Mouse (Mus musculus) embryonic facial prominence, embryonic 12.5 days (tissue): Measurements from ENCODE around the gene Scg3. TPM values are rescaled to one million over a fixed set of nuclear protein-coding genes. Genes with fewer than 3 reads are reported as not detected.
"Not testable (repeated sequence)": the region's sequence is repeated elsewhere in the genome, so short reads cannot be mapped to it uniquely, and the experiment has no call there.

Experiments used
- ATAC-seq: fragments of 200-750 bp; cut with Nextera tagmentation; 2 replicates; pipeline ENCODE4 v1.8.0; 2017; ENCODE audit not compliant: insufficient number of reproducible peaks, insufficient read depth, low FRiP score, low TSS enrichment
- H3K27ac ChIP-seq: fragments of 300-500 bp; sonication (generic); 2 replicates; pipeline ENCODE4 v1.5.1; 2016; ENCODE audit warnings: mild to moderate bottlenecking
- H3K27me3 ChIP-seq: fragments of 300-500 bp; sonication (generic); 2 replicates; pipeline ENCODE4 v1.6.1; 2016; ENCODE audit warnings: mild to moderate bottlenecking, moderate library complexity
- H3K36me3 ChIP-seq: fragments of 300-500 bp; sonication (generic); 2 replicates; pipeline ENCODE4 v1.6.1; 2016; ENCODE audit warnings: mild to moderate bottlenecking
- H3K4me1 ChIP-seq: fragments of 300-500 bp; sonication (generic); 2 replicates; pipeline ENCODE4 v1.6.1; 2016
- H3K4me2 ChIP-seq: fragments of 300-500 bp; sonication (generic); replicated peaks from 2 replicates; pipeline ENCODE4 v1.6.1; 2016; ENCODE audit warnings: mild to moderate bottlenecking, moderate library complexity
- H3K4me3 ChIP-seq: fragments of 300-500 bp; sonication (generic); 2 replicates; pipeline ENCODE4 v1.5.1; 2016; ENCODE audit warnings: mild to moderate bottlenecking
- H3K9ac ChIP-seq: fragments of 300-500 bp; sonication (generic); 2 replicates; pipeline ENCODE4 v1.6.1; 2016; ENCODE audit warnings: mild to moderate bottlenecking, moderate library complexity
- H3K9me3 ChIP-seq: fragments of 300-500 bp; sonication (generic); 2 replicates; pipeline ENCODE4 v1.6.1; 2016; ENCODE audit warnings: mild to moderate bottlenecking, moderate library complexity
- WGBS: fragments of 180-500 bp; shearing (Covaris S2); methylation state at CpG from one replicate; pipeline ENCODE4 v1.1.7; 2016; 5-methylcytosine and 5-hydroxymethylcytosine counted together
- polyA plus RNA-seq: library from polyadenylated mRNA; unstranded; fragments of >200 nt; fragmentation: Nextera tagmentation; extraction: Ambion mirVana; gene quantifications from 2 replicates; pipeline ENCODE4 v1.2.1, GENCODE M21; 2016

The Scg3 gene
- polyA plus RNA-seq, 1 experiment from 2014 or later: 8.5 TPM

DNA sequence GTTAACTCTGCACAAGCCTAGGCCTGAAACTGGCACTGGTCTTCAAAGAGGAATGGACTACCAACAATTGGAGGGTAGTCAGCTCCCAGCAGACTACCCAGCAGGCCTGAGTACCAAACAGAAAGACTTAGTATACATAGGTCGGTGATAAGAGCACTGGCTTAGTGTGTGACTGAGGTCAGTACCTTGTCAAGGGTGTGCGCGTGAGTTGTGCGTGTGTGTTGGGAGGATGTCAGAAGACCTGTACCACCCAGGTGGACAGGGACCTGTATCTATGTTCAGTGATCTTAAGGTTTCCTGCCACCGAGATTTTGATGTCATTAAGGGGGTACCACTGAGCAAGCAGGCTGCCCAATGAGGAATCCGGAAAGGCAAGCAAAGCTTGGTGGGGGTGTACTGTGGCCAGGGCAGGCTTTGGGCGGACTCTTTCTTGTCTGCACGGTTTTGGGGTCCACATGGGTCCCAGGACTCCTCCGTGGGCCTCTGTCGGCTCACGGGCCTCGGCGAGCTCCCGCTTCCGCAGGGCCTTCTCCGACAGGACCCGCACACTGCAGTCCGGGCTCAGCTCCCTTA is 58.8 kb downstream of the Scg3 start:
- Histone ChIP-seq H3K27ac (peak overlapping the region; percentile 87), H3K36me3 (no peaks in the 10 kb centered on the region), H3K4me2 (peak overlapping the region; percentile 83), H3K4me3 (peak overlapping the region; percentile 80), H3K9ac (peak overlapping the region; percentile 92), H3K4me1 (peaks cover 4% of the 10 kb centered on the region; the same call in 1 of the 2 replicates), H3K9me3 (no peaks in the 10 kb centered on the region), H3K27me3 (no peaks in the 10 kb centered on the region)
- ATAC-seq: no peak; the same call in 1 of the 2 replicates
- WGBS: 12% methylated on average over 18 of the region's 18 CpGs

DNA sequence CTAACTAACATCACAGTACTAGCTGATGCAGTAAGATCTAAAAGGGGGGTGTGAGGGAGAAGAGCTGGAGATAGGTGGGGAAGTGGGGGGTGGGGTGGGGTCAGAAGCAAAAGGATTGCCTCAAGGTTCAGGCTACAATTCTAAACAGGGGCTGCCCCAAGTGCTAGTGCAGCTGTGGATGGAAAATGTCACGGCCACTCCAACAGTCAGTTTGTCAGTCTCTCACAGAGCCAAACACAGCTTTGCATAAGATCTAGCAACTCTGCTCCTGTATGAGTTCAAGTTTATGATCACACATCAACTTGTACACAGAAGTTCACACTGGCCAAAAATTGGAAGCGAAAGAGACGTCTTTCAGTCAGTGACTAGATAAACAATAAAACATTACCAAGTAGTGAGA is 62.4 kb downstream of the Scg3 start:
- Histone ChIP-seq H3K36me3 (no peaks in the 10 kb centered on the region), H3K27ac (no peak overlapping the region)
- WGBS: 71% methylated on average over 3 of the region's 3 CpGs

DNA sequence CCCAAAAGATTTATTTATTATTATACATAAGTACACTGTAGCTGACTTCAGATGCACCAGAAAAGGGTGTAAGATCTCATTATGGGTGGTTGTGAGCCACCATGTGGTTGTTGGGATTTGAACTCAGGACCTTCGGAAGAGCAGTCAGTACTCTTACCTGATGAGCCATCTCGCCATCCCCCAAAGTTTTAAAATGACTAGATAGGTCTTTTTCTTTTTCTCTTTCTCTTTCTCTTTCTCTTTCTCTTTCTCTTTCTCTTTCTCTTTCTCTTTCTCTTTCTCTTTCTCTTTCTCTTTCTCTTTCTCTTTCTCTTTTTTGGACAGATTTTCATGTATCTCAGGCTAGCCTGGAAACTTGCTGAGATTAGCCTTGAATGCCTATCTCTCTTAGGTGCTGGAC is 64.1 kb downstream of the Scg3 start:
- WGBS: 93% methylated on average over 2 of the region's 2 CpGs
- not testable (repeated sequence) for H3K4me2 ChIP-seq, H3K9me3 ChIP-seq, ATAC-seq, H3K4me1 ChIP-seq, H3K27ac ChIP-seq, H3K36me3 ChIP-seq, H3K9ac ChIP-seq, H3K4me3 ChIP-seq, H3K27me3 ChIP-seq

More for the DNA sequence above, 62.4 kb downstream of the Scg3 start:
- H3K27me3 ChIP-seq: no peaks in the 10 kb centered on the region
- no peak overlapping the region for H3K9ac ChIP-seq
- H3K4me3 ChIP-seq: no peak overlapping the region
- H3K4me1 ChIP-seq: peaks cover 4% of the 10 kb centered on the region; the same call in 1 of the 2 replicates
- ATAC-seq: no peak
- H3K9me3 ChIP-seq: no peaks in the 10 kb centered on the region
- H3K4me2 ChIP-seq: no peak overlapping the region

GRCm38 (mm10) chr9:75618836-75619400 is 64.9 kb downstream of the Scg3 start:
- no peak for ATAC-seq
- Histone ChIP-seq H3K27ac (no peak overlapping the region), H3K4me3 (no peak overlapping the region), H3K9me3 (no peaks in the 10 kb centered on the region), H3K4me1 (no peaks in the 10 kb centered on the region), H3K36me3 (no peaks in the 10 kb centered on the region), H3K4me2 (no peak overlapping the region), H3K9ac (no peak overlapping the region), H3K27me3 (no peaks in the 10 kb centered on the region)
- WGBS: 74% methylated on average over 6 of the region's 6 CpGs

- no peak for ATAC-seq
- Histone ChIP-seq H3K4me1 (no peaks in the 10 kb centered on the region), H3K9me3 (no peaks in the 10 kb centered on the region), H3K4me2 (no peak overlapping the region), H3K36me3 (no peaks in the 10 kb centered on the region), H3K4me3 (no peak overlapping the region), H3K27me3 (no peaks in the 10 kb centered on the region), H3K9ac (no peak overlapping the region), H3K27ac (no peak overlapping the region)
- 75% methylated on average over 3 of the region's 3 CpGs for WGBS
Observed at GRCm38 (mm10) chr9:75616560-75616959, 67.3 kb downstream of the Scg3 start.

DNA sequence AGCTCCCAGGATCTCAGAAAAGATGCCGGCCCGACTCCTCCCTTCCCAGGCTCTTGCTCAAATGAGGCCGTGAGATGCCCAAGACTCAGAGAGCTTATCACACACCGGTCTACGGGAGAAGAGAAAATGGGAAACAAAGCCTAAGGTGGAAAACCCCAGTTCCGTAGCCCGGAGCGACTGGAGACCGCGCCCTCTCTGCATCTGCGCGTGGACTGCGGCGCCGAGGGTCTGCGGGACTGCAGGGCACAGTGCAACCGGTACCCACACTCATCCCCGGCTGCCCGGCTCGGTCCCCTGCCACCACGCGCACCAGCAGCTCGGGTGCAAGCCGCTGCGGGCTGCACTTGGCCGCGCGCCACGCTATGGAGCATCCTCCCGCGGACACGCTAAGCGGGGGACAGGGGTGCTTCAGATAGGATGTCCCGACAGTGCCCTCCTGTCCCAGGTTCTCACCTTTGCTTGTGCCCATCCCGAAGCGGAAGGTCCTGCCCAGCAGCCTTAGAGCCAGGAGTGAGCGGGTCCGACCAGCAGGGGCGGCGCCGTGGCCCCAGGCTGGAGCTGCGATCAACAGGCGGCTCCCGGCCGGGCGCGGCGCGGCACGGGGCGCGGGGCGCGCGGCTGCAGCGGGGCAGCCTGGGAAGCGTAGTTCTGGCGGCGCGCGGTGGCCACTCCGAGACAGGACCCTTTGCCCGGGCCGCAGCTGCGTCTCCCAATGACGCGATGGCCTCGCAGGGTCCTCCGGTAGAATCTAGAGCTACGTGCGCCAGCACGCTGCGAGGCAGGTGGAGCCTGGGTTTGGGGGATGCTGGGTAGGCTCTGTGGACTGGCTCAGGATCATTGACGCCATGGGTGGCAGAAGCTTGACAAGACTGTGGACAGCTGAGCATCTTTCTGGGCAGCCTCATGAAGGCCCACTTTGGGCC is 73.0 kb downstream of the Scg3 start, which contains the start of gene Tmod2:
TSS of gene Tmod2 (minus strand) at position 755 of the 923 bp plus-strand sequence.
- Histone ChIP-seq H3K36me3 (no peaks in the 10 kb centered on the region), H3K9ac (peak within 1 kb of the TSS; percentile 66), H3K27me3 (no peaks in the 10 kb centered on the region), H3K4me1 (0 out of 2 replicates have a peak, but pooled peaks cover 3% of the 10 kb centered on the region), H3K9me3 (no peaks in the 10 kb centered on the region), H3K4me3 (peak within 1 kb of the TSS; percentile 81), H3K4me2 (peak within 1 kb of the TSS; percentile 84), H3K27ac (peak within 1 kb of the TSS; percentile 50; the same call in 1 of the 2 replicates)
- peak; percentile 88 for ATAC-seq
- WGBS: under 1% methylated on average over 74 of the region's 74 CpGs

DNA sequence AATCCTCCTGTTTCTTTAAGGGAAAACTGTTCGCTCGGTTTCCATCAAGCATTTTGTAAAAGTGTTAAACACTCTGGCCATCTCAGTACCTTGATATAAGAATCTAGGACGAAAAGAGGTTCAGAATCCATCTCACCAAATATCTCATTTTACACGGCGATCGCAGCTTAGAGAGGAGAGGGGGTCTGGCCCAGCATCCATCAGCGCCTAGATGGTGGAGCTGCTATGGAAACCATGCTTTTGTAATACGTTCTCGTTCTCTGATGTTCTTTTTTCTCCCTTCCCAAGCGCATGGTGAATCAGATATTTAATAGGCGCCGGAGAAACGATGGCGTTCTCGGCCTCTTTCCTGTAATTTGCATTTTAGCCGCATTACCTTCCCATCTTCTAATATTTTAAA is 73.9 kb downstream of the Scg3 start:
- Histone ChIP-seq H3K4me2 (peak overlapping the region; percentile 84), H3K4me1 (0 out of 2 replicates have a peak, but pooled peaks cover 3% of the 10 kb centered on the region), H3K27ac (no peak overlapping the region), H3K9me3 (no peaks in the 10 kb centered on the region), H3K4me3 (peak overlapping the region; percentile 81), H3K27me3 (no peaks in the 10 kb centered on the region), H3K9ac (no peak overlapping the region), H3K36me3 (no peaks in the 10 kb centered on the region)
- no peak for ATAC-seq
- 13% methylated on average over 16 of the region's 16 CpGs for WGBS

DNA sequence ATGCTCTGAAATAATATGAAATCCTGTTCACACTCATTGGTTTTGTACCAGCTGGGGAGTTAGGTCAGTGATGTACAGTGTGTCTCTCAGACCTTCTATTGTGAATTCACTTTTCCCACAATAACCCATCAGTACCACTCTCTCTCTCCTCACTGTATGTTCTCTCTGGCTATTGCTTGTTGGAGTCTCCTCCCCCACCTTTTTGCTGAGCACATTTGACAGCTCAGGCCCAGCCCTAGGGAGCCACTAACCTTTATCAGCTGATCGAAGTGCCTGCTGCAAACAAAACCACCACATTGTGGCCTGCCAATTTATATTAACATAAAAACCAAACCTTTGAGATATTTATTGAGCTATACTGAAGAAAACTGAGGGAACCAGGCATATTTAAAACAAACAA is 74.4 kb downstream of the Scg3 start:
- H3K4me1 ChIP-seq: 0 out of 2 replicates have a peak, but pooled peaks cover 3% of the 10 kb centered on the region
- ATAC-seq: no peak
- H3K27ac ChIP-seq: no peak overlapping the region
- peak overlapping the region; percentile 84; the same call in 1 of the 2 replicates for H3K4me2 ChIP-seq
- no peaks in the 10 kb centered on the region for H3K27me3 ChIP-seq
- H3K9me3 ChIP-seq: no peaks in the 10 kb centered on the region
- no peak overlapping the region for H3K9ac ChIP-seq
- peaks cover 4% of the 10 kb centered on the region for H3K36me3 ChIP-seq
- WGBS: 54% methylated on average over 1 of the region's 1 CpGs
- H3K4me3 ChIP-seq: peak overlapping the region; percentile 81; the same call in 1 of the 2 replicates

DNA sequence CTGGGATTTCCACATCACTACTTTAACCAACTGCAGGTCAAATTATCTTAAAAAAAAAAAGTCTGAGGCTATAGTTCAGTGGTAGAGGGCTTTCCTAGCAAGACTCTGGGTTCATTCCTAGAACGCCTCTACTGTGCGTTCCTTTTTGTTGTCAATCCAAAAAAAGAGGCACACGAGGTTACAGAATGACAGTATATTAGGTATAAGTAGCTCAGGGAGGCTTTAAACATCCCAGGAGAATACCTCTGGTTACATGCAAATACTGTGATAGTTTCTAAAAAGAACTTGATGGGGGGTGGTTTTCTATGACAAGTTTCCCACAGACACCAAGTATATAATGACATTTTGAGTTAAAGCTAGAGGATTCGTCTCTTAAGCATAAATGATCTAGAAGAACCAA is 76.4 kb downstream of the Scg3 start:
- Histone ChIP-seq H3K9me3 (no peaks in the 10 kb centered on the region), H3K27ac (no peak overlapping the region), H3K36me3 (peaks cover 6% of the 10 kb centered on the region), H3K4me3 (no peak overlapping the region), H3K9ac (no peak overlapping the region), H3K4me2 (no peak overlapping the region), H3K27me3 (no peaks in the 10 kb centered on the region), H3K4me1 (0 out of 2 replicates have a peak, but pooled peaks cover 3% of the 10 kb centered on the region)
- 88% methylated on average over 4 of the region's 4 CpGs for WGBS
- ATAC-seq: no peak

DNA sequence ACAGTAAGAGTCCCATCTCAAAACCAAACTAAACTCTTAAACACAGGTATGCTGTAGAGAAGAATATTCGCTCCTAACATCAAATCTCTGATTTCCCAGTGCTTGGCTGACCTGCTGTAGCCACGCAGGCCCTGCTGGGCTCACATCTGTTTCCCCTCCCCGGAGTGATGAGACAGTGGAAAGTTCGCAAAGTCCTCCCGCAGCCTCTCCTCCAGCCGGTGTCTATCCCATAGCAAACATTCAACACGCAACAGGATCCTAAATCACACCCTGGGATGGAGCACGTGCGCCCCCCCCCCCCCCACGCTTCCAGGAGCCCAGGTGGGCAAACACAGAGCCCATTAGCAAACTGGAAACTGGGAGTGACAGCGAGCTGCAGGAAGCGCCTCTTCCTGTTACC is 82.3 kb downstream of the Scg3 start:
- H3K4me1 ChIP-seq: peaks cover 7% of the 10 kb centered on the region; the same call in 1 of the 2 replicates
- H3K36me3 ChIP-seq: peaks cover 6% of the 10 kb centered on the region
- no peak overlapping the region for H3K4me3 ChIP-seq
- ATAC-seq: no peak
- no peaks in the 10 kb centered on the region for H3K27me3 ChIP-seq
- no peak overlapping the region for H3K9ac ChIP-seq
- H3K9me3 ChIP-seq: no peaks in the 10 kb centered on the region
- WGBS: 35% methylated on average over 12 of the region's 12 CpGs
- no peak overlapping the region for H3K27ac ChIP-seq
- H3K4me2 ChIP-seq: peak overlapping the region; percentile 25; the same call in 1 of the 2 replicates

DNA sequence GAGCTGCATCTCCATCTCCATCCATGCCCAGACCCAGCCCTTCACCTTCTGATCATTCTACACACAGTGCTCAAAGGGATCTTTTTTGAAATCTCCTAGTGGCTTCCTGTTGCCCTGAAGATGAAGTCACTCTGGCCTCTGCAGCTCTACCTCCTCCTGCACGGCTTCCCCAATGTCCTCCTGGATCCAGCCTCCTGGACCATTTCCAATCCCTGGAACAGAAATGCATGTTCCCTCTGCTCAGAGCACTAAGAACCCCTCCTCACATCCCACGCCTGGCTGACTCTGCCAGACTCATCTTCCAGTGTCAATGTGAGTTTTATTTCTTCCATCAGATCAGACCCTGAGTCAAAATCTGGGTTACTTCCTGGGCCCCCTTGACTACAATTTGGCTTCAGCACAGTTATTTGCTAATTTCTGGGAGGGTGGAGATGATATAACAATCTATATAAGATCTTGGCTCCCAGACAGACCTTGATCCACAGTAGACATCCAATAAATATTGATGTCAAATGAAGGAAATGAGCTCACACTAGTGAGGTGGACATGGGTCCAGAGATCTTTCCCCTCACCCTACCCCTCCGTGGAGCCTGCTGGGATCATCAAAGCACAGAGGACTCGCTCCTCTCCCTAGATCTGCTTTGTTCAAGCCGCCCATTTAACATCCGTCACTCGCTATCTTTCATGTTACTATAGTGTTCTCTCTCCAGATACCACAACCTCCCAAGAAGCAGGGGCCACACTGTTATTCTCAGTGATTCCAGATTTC is 83.5 kb downstream of the Scg3 start:
- no peak overlapping the region for H3K4me3 ChIP-seq
- H3K4me2 ChIP-seq: no peak overlapping the region
- H3K9me3 ChIP-seq: no peaks in the 10 kb centered on the region
- 81% methylated on average over 7 of the region's 7 CpGs for WGBS
- no peak overlapping the region for H3K27ac ChIP-seq
- ATAC-seq: no peak
- H3K9ac ChIP-seq: no peak overlapping the region
- peaks cover 7% of the 10 kb centered on the region; the same call in 1 of the 2 replicates for H3K4me1 ChIP-seq
- no peaks in the 10 kb centered on the region for H3K27me3 ChIP-seq
- peaks cover 6% of the 10 kb centered on the region for H3K36me3 ChIP-seq
